Mouse (Mus musculus): ENCODE measurements around the gene Tenm4.

DNA sequence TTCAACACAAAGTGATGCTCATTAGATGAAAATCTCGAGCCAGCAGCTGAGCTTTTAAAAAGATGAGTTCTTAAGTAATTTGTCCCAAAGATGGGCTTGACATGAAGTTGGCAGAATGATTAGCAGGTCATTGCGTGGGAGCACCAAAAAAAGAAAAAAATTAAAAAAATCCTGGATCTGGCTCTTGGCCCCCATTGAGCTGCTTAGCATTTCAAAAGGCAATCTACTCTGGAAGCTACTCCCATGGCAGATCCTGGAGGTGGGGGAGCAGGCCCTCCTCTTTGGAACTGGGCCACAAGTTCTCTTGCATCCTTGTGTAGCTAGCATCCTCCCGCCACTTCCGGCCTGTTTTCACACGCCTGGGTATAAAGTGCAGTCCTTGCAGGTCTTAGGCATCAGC lies 590.1 kb downstream of the Tenm4 start:
- TF ChIP-seq CTCF (IDR thresholded peaks at IDR 0.05; ENCODE audit: borderline replicate concordance, insufficient read depth, low read depth, low read length) = no peak
- TF ChIP-seq POLR2A (IDR thresholded peaks at IDR 0.05; ENCODE audit: borderline replicate concordance, insufficient read depth, low read length) = no peak
